Mouse (Mus musculus) spleen, postnatal 36 days (tissue): ENCODE results near the gene Klrg1.

ENCODE experiments used
- DNase-seq, 2 experiments: peaks; one replicate each; pipeline ENCODE4 v3.0.0; 2022; ENCODE audit warnings: low spot score in 2 of 2, mixed read lengths in 1 of 2

Klrg1 gene

GRCm38 (mm10) chr6:122293121-122293520 is 10.4 kb upstream of the Klrg1 start:
- no peak for DNase-seq

DNA sequence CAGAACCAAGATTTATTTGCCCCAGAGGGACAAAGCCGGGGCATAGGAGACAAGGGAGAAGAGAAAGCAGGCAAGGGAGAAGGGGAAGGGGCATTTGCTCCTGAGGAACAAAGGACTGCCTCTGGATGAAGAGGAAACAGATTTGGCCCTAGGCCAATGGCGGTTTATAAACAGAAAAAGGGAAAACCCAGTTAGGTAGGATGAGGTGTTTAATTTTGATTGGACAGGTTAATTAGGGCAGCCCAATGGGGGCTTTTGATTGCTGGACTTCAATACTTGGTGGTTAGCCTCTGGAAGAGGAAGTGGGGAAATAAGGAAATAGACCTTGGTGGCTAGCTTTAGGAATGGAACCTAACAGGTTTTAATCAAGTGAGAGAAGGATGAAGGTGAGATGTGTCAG is 9.5 kb upstream of the Klrg1 start:
- DNase-seq, result no peak

DNA sequence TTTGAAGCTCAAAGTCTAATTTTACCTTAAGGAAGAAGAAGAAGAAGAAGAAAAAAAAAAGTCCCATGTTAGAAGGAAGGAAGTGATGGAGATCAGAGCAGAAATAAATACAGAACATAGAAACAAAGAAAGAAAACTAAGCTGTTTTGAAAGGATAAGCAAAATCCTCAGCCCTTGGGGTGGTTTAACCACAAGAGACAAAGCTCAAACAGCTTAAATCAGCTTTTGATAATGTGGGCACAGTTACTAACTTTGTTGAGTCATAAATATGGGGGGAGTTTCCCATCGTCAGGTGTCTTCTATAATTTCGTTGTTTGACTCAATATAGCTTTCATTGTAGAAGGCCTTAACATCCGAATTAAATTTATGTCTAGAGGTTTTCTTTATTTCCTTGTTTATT is 9.1 kb upstream of the Klrg1 start:
- DNase-seq, result no peak

GRCm38 (mm10) chr6:122291264-122291663 is 8.6 kb upstream of the Klrg1 start:
- no peak for DNase-seq

DNA sequence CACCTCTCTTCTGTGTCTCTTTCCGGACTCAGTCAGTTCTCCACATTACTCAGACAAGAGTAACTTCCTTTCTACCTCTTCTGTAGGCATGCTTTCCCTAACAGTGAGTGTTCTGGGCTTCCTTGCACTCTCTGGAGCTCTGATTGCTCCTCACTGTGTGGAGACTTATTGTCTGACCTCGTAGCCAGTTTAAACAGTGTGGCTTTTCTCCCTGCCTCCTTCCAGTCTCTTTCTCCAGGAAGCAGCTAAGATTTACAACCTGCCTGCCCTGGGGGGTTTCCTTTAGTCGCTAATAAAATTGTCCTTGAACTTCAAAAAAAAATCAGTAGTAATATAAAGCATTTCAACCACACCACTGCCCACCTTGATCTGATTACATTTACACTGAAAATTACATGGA is 7.6 kb upstream of the Klrg1 start:
- no peak for DNase-seq

GRCm38 (mm10) chr6:122289313-122289712 is 6.6 kb upstream of the Klrg1 start:
- no peak for DNase-seq

DNA sequence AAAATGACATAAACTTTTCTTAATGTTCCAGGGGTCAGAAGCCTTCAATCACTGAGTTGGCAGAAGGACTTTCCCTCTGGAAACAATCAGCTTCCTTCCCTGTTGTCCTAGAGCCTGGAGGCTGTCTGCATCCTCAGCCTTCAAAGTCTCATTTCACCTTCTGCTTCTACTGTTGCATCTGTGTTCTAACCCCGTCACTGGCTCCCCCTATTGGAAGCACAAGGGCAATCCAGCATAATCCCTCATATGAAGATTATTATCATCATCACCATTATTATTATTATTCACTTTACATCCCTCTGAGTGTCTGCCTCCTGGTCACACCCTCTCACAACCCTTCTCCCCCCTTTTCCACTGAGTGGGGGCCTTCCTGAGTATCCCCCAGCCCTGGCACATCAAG is 5.6 kb upstream of the Klrg1 start:
- DNase-seq, result no peak

DNA sequence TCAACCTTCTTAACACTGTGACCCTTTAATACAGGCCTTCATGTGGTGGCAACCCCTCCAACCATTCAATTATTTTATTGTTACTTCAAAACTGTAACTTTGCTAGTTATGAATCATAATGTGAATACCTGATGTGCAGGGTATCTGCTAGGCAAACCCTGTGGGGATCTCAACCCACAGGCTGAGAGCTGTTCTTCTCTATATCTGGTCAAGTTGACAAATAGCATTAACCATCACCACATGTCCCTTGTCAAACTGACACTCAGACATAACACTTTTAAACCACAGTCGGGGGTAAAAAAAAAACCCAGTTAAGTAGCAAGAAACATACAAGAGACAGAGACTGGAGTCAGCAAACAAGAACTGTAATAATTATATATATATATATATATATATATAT is 2.1 kb upstream of the Klrg1 start:
- DNase-seq, result no peak

GRCm38 (mm10) chr6:122284304-122284703 is 1.6 kb upstream of the Klrg1 start:
- DNase-seq, result no peak

- DNase-seq, result no peak
Measured at GRCm38 (mm10) chr6:122283429-122283828, 747 bp upstream of the Klrg1 start.

- DNase-seq, result no peak
Measured at GRCm38 (mm10) chr6:122276565-122276964, 6.1 kb downstream of the Klrg1 start.

DNA sequence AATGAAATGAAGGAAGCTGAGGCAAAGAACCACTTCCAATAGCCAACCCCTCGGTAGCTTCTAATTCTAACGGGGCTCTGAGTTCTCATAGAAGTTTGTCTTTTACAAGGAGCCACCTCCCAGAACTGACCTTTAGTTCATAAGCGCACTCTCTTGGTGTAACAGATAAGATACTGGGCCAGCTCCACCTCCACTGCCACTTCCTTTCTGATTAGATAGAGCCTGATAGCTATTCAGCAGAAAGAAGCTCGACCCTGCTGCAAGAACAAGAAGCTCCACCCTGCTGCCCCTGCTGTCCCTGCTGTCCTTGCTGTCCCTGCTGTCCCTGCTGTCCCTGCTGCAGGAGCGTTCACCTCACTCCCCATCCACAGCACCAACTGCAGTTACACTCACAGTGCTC is 8.1 kb downstream of the Klrg1 start:
- no peak for DNase-seq

DNA sequence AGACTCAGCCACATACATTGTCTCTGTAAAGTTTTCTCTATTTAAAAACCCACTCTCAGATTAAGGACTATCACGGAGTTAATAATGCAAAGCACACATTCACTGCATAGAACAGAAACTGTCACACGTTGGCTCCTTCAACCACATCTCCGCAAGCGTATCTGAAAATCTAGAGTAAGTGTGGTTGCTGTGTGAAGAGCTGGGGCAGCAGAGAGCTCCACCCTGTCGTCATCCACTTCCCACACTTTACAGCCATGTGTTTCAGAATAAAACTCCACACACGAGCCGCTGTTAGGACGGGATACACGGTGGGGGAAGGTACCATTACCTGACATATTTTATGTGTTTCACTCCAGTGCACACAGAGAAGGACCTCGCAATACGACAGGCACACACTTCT is 12.5 kb downstream of the Klrg1 start:
- DNase-seq, result no peak

DNA sequence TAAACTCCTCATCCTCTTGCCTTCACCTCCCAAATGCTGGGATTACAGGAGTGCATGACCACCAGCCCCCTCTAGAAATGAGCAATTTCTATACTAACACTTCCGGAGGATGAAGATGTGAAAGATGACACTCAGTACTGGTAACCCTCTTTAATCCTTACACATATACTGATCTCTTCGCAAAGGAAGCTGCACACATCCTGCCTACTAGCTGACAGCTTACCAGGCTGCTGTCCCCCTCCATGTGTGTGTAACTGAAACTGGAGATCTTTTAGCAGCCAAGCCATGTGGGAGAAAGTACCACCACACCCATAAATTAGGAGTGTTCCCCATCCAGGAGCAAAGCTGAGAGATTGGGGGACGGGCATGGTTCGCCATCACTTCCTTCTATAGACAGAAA is 13.5 kb downstream of the Klrg1 start:
- DNase-seq, result no peak

DNA sequence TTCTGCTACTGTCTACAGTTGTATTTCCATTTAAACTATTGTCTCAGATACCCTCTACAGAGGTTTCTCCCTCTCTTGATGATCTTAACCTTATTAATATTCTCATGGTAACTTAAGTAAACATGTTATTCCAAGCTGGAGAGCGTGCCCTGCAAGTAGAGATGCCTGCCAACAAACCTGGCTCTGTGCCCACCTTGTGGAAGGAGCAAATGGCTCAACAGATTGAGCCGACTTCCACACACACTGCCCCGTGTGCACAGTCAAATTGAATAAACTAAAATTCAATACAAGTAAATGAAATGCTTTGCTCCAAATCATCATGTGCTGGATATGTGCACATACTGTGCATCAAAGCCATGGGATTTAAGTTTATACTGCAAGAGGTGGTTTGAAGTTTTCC is 14.1 kb downstream of the Klrg1 start:
- DNase-seq, result no peak

DNA sequence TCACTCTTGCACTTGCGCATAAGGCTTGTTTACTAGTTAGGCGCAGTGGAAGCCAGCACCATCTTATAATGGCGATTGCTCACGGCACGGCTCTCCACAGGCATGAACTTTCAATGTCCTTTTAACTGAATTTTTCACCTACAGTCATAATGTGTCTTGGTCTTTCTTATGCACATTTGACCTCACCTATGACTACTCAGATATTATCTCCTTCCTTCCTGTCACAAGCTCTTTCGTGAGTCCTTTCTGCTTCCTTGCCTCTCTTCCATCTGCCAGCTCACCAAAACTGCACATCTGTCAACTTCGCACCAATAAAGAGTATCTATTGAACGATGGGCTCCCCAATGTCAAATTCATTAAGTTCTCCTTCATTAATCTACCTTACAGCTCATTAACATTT is 20.1 kb downstream of the Klrg1 start:
- DNase-seq, result no peak

GRCm38 (mm10) chr6:122252146-122252545 is 30.5 kb downstream of the Klrg1 start:
- no peak for DNase-seq

DNA sequence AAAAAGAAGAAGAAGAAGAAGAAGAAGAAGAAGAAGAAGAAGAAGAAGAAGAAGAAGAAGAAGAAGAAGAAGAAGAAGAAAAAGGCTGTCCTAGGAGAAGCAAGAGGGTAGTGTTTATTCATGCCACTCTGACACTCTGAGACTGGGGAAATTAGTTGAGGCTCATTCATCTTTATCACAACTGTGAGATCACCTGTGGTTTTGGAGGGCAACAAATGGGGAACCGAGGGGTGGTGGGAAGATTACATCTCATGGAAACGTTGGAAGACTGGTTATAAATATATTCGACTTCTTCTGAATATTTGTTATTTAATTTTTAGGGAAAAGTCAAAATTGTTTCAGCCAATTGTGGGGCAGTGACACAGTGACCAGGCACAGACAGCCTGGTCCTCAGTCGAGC is 32.6 kb downstream of the Klrg1 start:
- no peak for DNase-seq
